Mouse (Mus musculus) gastrocnemius, postnatal 36 days (tissue): ENCODE measurements around the gene D10Jhu81e. TPM values are rescaled to one million over a fixed set of nuclear protein-coding genes. Genes with fewer than 3 reads are reported as not detected.

Source experiments
- DNase-seq, 2 experiments: peaks; one replicate each; pipeline ENCODE4 v3.0.0; 2022
- intact Hi-C: fragments of 180-260 bp; cut with DNase I; formaldehyde crosslinking; loops from one replicate; pipeline ENCODE4 v1.15.1; 2025
- total RNA-seq, 2 experiments: library from RNA; stranded (reverse); gene quantifications; 2 replicates each; pipeline ENCODE4 v1.2.3; 2021

Gene D10Jhu81e
- total RNA-seq, 2 experiments from 2014 or later: 207 to 245 TPM

- intact Hi-C loops: no loop called here
- no peak for DNase-seq
These were observed 4.2 kb downstream of the D10Jhu81e start for GRCm38 (mm10) chr10:78165256-78166005.

DNA sequence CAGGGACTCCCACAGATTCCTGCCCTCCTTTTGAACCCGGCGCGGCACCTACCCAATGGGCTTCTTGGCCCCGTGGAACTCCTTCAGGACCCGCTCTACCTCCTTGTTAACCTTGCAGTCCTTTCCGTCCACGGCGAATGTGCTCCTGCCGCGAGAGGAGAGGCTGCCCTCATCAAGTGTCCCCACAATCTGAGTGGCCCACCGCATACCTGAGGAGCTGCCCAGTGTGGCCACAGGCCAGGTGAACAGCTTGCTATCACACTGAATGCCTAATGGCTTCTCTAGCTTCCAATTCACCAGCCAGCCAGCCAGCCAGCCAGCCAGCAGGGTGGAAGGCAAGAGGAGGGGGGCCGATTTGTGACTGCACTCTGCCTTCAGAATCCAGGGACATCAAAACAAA is 4.8 kb downstream of the D10Jhu81e start:
- DNase-seq: no peak
- intact Hi-C loops: loop anchor here (5.0 kb wide), 1 partner anchor 137 kb away; no protein-coding TSS in a partner anchor

DNA sequence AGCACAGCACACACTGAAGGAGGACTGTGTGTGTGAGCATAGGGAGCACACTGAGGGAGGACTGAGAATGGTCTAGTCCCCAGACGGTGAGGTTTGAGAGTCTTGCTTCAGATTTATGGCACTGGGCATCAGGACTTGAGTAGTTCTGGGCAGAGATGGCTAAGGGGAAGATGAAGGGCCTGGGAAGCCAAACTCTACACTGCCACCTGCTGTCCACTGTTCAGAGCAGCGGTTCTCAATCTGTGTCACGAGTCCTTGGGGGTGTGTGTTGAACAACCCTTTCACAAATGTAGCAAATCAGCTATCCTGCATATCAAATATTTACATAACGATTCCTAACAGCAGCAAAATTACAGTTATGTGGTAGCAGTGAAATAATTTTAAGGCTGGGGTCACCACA is 5.7 kb downstream of the D10Jhu81e start:
- intact Hi-C loops: loop anchor here (5.0 kb wide), 1 partner anchor 137 kb away; no protein-coding TSS in a partner anchor
- peak in 1 of 2 experiments; percentile 49 for DNase-seq

- intact Hi-C loops: loop anchor here (5.0 kb wide), 1 partner anchor 136 kb away; no protein-coding TSS in a partner anchor
- DNase-seq: no peak
These were observed 6.3 kb downstream of the D10Jhu81e start for GRCm38 (mm10) chr10:78163241-78163640.

DNA sequence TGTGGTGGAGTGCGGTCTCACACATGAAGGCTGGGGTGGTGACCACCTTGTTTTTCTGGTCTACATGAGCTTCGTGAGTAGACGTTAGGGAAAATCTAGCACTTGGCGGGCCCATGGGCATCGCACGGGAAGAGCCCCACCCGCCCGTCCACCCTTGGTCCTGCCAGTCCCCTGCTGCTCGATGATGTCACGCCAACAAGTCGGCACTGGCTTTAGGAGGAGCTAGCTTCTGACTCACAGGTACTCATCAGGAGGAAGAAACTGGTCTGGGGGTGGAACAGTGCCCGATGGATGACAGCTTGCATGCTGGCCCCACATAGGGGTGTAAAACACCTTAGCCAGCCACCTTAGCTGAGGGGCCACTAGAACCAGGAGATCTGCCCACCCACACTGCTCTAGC is 6.9 kb downstream of the D10Jhu81e start:
- intact Hi-C loops: loop anchor here (5.0 kb wide), 1 partner anchor 135 kb away; no protein-coding TSS in a partner anchor

GRCm38 (mm10) chr10:78161096-78161495 is 8.5 kb downstream of the D10Jhu81e start:
- DNase-seq: no peak
- intact Hi-C loops: loop anchor here (2.0 to 5.0 kb wide), 3 partner anchors 92 to 176 kb away; partner anchors contain the start of gene Icosl

More for the DNA sequence above, 6.9 kb downstream of the D10Jhu81e start:
- DNase-seq: no peak

DNA sequence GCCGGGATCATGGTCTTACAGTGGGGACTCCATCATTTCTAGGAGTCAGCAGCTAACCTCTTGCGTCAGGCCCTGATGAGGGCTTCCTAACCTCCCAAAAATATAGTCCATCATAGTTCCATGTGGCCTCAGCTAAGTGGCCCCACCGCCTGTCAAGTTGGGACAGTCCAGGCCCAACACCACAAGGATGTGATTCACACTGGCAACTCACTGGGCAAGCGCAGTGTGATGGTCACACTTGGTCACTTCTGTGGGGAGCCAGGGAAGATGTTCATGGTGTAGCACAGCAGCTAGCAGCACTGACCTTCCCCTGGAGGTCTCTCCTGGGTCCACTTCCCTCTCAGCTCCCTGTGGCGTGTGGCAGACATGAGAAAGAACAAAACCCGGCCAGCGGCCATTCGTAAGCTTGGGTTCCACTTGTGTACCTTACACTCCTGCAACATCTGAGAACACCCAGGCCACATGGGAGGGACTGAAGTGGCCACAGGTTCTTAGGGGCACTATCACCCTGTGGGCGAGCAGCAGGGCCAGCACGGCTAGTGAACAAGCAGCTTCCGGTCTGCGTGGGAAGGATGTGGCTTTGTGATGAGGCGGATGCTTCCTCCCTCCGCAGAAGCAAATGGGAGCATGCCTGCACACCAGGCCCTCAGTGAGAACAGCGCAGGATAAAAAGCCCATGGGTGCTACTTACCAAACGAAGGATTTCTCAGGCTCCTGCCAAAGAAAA is 9.1 kb downstream of the D10Jhu81e start:
- no peak for DNase-seq
- intact Hi-C loops: loop anchor here (2.0 to 5.0 kb wide), 3 partner anchors 92 to 176 kb away; partner anchors contain the start of gene Icosl

GRCm38 (mm10) chr10:78159906-78160305 is 9.7 kb downstream of the D10Jhu81e start:
- peak; percentile 73 to 81 for DNase-seq
- intact Hi-C loops: loop anchor here (2.0 to 5.0 kb wide), 3 partner anchors 91 to 175 kb away; partner anchors contain the start of gene Icosl

DNA sequence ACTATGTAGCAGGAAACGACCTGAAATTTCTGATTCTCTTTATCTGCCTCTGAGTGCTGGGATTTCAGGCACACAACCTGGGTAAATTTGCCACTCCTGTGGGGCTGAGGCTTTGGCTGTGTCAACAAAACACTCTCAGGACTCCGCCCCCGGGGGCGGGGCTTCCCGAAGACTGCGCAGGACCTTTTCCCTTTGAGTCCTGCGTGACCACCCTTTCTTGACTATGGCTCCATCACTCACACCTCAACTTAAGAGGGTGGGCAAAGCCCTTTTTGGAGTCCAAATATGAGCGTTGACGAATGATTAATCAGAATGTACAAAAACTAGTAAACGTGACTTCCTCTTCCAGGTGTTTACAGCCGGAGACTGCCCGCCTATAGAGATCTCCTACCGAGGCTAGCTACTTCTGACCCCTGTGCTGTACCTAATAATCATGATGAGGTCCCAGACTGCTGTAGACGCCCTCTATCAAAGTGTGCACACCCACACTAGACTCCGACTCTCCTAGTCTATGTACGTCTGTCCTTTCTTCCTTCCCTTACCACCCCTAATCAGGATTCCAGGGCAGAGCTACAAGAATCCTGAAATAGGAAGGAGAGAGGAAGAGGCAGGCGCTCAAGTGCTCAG is 10.2 kb downstream of the D10Jhu81e start:
- intact Hi-C loops: no loop called here

DNA sequence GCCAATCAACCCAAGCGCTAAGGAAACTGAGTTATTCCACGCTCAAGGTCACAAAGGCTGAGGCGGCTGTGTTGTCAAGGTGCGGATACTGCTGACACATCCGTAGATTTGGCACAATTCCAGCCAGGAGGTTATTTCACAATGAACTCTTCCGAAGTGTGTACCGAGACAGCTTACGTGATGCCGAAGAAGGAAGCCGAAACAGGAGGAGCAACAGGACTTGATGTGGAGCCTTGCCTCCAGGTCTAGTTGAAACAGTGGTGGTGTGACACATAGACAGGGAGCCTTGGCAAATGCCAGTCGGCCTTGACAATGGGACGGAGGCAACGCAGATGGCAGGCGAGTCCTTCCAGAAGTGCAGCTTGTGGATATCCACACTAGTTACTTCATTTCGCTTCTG is 11.5 kb downstream of the D10Jhu81e start:
- intact Hi-C loops: no loop called here
- no peak for DNase-seq

More for the DNA sequence above, 10.2 kb downstream of the D10Jhu81e start:
- peak; percentile 43 to 53 for DNase-seq

DNA sequence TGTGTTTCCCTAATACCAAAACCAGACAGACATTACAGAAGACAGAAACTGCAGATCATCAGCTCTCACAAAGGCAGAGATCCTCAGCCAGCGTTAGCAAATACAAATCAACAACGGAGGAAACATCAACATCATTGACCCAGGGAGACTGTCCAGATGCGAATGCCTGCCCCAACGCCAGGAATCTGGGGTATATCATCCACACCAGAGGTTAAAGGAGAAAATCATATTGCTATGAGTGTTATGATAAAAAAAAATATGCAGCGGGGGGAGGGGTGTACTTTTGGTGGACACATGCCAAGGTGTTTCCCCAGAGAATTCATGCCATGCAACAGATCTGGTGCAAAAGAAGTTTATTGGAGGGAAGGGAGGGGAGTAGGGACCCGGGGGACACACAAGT is 12.7 kb downstream of the D10Jhu81e start:
- DNase-seq: no peak
- intact Hi-C loops: no loop called here

DNA sequence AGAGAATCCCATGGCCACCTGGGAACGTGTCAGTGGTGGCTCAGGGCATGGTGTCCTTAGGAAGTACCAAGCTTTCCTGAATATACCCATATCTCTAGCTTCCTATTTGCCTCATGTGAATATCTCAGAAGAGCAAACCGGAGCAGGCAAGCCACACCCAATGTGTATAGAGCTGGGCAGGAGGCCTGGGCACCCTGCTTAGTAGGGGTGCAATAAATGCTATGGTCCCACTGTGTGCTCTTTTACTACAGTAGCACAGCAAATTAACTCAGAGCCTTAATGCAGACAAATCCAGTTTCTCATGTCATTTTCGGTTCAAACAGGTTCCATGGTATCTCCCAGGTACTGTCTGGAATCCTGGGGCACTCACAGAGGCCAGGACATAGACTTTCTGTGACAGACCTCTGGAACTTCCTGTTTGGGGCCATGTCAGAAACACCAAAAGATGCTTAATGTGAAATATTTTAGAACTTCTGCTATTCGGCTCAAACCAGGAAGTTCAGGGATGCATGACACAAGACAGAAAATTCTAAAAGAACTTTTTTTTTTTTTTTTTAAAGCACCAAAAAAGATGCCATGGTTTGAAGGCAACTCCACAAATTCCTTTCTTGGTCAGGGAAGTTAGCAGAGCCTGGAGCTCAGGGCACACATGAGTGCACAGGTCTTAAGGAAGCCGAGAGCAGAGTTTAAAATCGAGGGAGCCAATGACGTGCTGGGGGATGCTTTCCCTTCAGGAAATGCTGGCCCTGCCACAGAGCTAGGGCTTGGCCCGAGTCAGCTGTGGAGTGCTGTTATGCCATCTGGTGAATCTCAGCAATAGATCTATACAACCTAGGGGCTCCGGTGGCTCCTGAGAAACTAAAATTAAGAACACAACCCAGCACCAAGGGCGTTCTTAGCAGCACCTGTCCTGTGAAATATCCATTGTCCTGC is 20.5 kb downstream of the D10Jhu81e start:
- no peak for DNase-seq
- intact Hi-C loops: no loop called here

- intact Hi-C loops: no loop called here
These were observed 21.6 kb downstream of the D10Jhu81e start for GRCm38 (mm10) chr10:78147908-78148441.

GRCm38 (mm10) chr10:78143727-78144505 is 25.7 kb downstream of the D10Jhu81e start:
- no peak for DNase-seq
- intact Hi-C loops: no loop called here

More at GRCm38 (mm10) chr10:78147908-78148441, 21.6 kb downstream of the D10Jhu81e start:
- no peak for DNase-seq

GRCm38 (mm10) chr10:78140843-78141242 is 28.7 kb downstream of the D10Jhu81e start:
- DNase-seq: no peak
- intact Hi-C loops: no loop called here

GRCm38 (mm10) chr10:78140251-78140600 is 29.4 kb downstream of the D10Jhu81e start:
- intact Hi-C loops: no loop called here

DNA sequence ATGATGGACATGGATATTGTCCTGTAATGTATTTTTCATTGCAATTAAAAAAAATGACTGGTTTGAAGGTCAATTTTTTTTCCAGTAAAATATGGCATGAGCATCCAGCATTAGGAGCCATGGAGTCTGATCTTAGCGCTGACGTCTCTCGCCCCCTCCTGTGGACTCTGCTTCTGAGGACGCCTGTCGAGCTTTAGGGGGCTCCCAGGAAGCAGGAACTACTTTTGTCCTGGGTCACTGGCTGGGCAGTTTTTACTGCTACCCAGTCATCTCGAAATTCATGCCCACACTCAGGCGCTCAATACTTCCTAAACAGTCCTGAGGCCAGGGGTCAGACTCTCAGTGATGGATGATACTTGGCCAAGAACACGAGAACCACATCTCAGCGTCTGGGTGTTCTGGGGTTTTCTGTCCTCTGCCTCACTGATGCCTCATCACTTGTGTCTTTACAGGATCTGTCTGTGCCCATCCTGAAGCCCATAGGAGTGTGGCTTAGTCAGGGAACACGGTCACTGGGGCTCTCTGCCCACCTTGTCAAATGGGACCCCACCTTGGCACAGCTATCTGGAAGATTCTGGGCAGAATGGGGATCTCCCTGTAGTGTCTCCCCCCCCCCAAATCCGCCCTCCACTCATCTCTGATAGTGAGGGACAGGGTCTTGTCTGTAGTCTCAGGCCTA is 29.9 kb downstream of the D10Jhu81e start:
- no peak for DNase-seq
- intact Hi-C loops: no loop called here

More at GRCm38 (mm10) chr10:78140251-78140600, 29.4 kb downstream of the D10Jhu81e start:
- DNase-seq: no peak
